Mouse (Mus musculus) small intestine, adult 2 months (tissue): ENCODE data around the gene Actr1b.

ENCODE experiments used
- CTCF ChIP-seq: fragments of 200-500 bp; IDR thresholded peaks from 2 replicates; pipeline ENCODE4 v1.5.1; 2012; ENCODE audit warnings: low read depth, mild to moderate bottlenecking, control low read depth, inconsistent platforms, low read length, moderate library complexity, mixed read lengths; ENCODE audit not compliant: insufficient replicate concordance, insufficient read length; ENCODE audit errors: extremely low read depth
- POLR2A ChIP-seq: fragments of 200-500 bp; IDR thresholded peaks from 2 replicates; pipeline ENCODE4 v1.6.1; 2012; ENCODE audit warnings: low read depth, mild to moderate bottlenecking, control low read depth, inconsistent platforms, low read length, moderate library complexity

- no peak for TF ChIP-seq POLR2A
- no peak for TF ChIP-seq CTCF
Measured at GRCm38 (mm10) chr1:36723146-36724056, 9.2 kb upstream of the Actr1b start.
